Mouse (Mus musculus): Measurements from ENCODE around the gene Trim16.

Gene Trim16

DNA sequence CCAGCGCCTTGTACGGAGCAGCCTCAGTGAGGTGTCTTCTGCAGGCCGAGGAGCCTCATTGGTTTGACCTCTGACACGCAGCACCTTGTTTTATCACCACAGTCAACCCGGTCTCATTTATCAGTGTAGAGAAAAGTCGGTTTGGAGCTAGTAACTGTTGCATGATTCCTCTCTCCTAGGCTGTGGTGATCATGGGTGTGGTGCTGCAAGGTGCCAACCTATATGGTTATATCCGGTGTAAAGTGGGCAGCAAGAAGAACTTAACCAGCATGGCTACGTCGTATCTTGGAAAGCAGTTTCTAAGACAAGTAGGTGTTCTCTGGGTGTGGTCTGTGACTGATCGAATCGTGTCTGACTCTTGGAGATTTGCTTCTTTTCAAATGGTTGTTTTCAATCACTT is 71.7 kb downstream of the Trim16 start:
- DNase-seq (ENCODE audit: low spot score in 2 of 2) = no peak

All from frontal cortex, postnatal 36 days (tissue).